Mouse (Mus musculus) heart, postnatal 0 days (tissue): ENCODE data around the gene H2afx. TPM values are rescaled to one million over a fixed set of nuclear protein-coding genes. Genes with fewer than 3 reads are reported as not detected.

ENCODE experiments used
- ATAC-seq: fragments of 200-750 bp; cut with Nextera tagmentation; 2 replicates; pipeline ENCODE4 v1.8.0; 2017; ENCODE audit warnings: low read depth, moderate number of reproducible peaks, moderate library complexity; ENCODE audit not compliant: insufficient read depth
- DNase-seq: peaks from one replicate; pipeline ENCODE4 v3.0.0-alpha.2; 2016; ENCODE audit warnings: low spot score
- H3K27ac ChIP-seq: fragments of 300-500 bp; sonication (generic); 2 replicates; pipeline ENCODE4 v1.5.1; 2014; ENCODE audit warnings: low read depth, mild to moderate bottlenecking
- H3K27me3 ChIP-seq: fragments of 300-500 bp; sonication (generic); 2 replicates; pipeline ENCODE4 v1.6.1; 2014; ENCODE audit warnings: low read length, mixed read lengths; ENCODE audit not compliant: control insufficient read depth, insufficient read depth
- H3K36me3 ChIP-seq: fragments of 300-500 bp; sonication (generic); replicated peaks from 2 replicates; pipeline ENCODE4 v1.6.1; 2014; ENCODE audit warnings: low read length, mixed read lengths; ENCODE audit not compliant: control insufficient read depth, insufficient read depth
- H3K4me1 ChIP-seq: fragments of 300-500 bp; sonication (generic); 2 replicates; pipeline ENCODE4 v1.6.1; 2014; ENCODE audit warnings: antibody characterized with exemption; ENCODE audit not compliant: control insufficient read depth, insufficient read depth
- H3K4me2 ChIP-seq: fragments of 300-500 bp; sonication (generic); 2 replicates; pipeline ENCODE4 v1.6.1; 2014; ENCODE audit warnings: low read depth, mild to moderate bottlenecking, low read length, moderate library complexity
- H3K4me3 ChIP-seq: fragments of 300-500 bp; sonication (generic); 2 replicates; pipeline ENCODE4 v1.5.1; 2014; ENCODE audit warnings: low read depth, low read length
- H3K9ac ChIP-seq: fragments of 300-500 bp; sonication (generic); replicated peaks from 2 replicates; pipeline ENCODE4 v1.6.1; 2014; ENCODE audit warnings: low read depth, low read length, mixed read lengths
- H3K9me3 ChIP-seq: fragments of 300-500 bp; sonication (generic); replicated peaks from 2 replicates; pipeline ENCODE4 v1.6.1; 2016; ENCODE audit warnings: low read length; ENCODE audit not compliant: control insufficient read depth
- CTCF ChIP-seq: IDR thresholded peaks from 2 replicates; pipeline ENCODE4 v1.5.1; 2016; ENCODE audit warnings: antibody characterized with exemption, control low read depth, low read depth
- EP300 ChIP-seq: IDR thresholded peaks from 2 replicates; pipeline ENCODE4 v1.6.1; 2016; ENCODE audit warnings: antibody characterized with exemption, low read depth
- WGBS: fragments of 180-500 bp; shearing (Covaris S2); extraction: QIAGEN DNeasy Blood & Tissue Kit; methylation state at CpG from one replicate; pipeline ENCODE4 v1.1.7; 2014; 5-methylcytosine and 5-hydroxymethylcytosine counted together
- microRNA-seq: library from miRNA; unstranded; fragments of <30 nt; microRNA quantifications from one replicate; pipeline ENCODE4, GENCODE M21; 2016
- polyA plus RNA-seq: library from polyadenylated mRNA; unstranded; fragments of >200 nt; fragmentation: Nextera tagmentation; extraction: Ambion mirVana; gene quantifications from 2 replicates; pipeline ENCODE4 v1.2.1, GENCODE M21; 2015
- total RNA-seq: library from RNA; depleted of rRNA; stranded (reverse); fragments of >200 nt; gene quantifications from 2 replicates; pipeline ENCODE4 v1.2.3, GENCODE M21; 2014; ENCODE audit warnings: low replicate concordance; rRNA removed

The H2afx gene
- total and polyA plus RNA-seq, 2 experiments from 2014 or later, result 69.3 to 285 TPM

- ATAC-seq (peak; percentile 99), DNase-seq (peak; percentile 97)
- Histone ChIP-seq H3K27me3 (no peaks in the 10 kb centered on the region), H3K4me2 (peak within 1 kb of the TSS; percentile 87), H3K36me3 (peaks cover 37% of the 10 kb centered on the region), H3K4me3 (peak within 1 kb of the TSS; percentile 62), H3K9me3 (no peaks in the 10 kb centered on the region), H3K9ac (peak within 1 kb of the TSS; percentile 78), H3K4me1 (peaks cover 15% of the 10 kb centered on the region), H3K27ac (peak within 1 kb of the TSS; percentile 73)
- TF ChIP-seq CTCF, result peak; percentile 37
- TF ChIP-seq EP300, result peak; percentile 15; the same call in 1 of the 2 replicates
- WGBS, result 0% methylated on average over 82 of the region's 83 CpGs
Measured at GRCm38 (mm10) chr9:44379054-44379834, 44.8 kb downstream of the H2afx start, which contains the start of gene Hyou1. TSS of gene Hyou1 (plus strand) at chr9:44379490.

GRCm38 (mm10) chr9:44379862-44380261, 45.4 kb downstream of the H2afx start:
- Histone ChIP-seq H3K4me1 (peaks cover 15% of the 10 kb centered on the region), H3K36me3 (peaks cover 43% of the 10 kb centered on the region), H3K9me3 (no peaks in the 10 kb centered on the region), H3K27me3 (no peaks in the 10 kb centered on the region), H3K4me2 (peak overlapping the region; percentile 87), H3K27ac (peak overlapping the region; percentile 69), H3K9ac (peak overlapping the region; percentile 71), H3K4me3 (peak overlapping the region; percentile 62)
- DNase-seq, result no peak
- WGBS, result 5% methylated on average over 15 of the region's 15 CpGs
- no peak for ATAC-seq
- TF ChIP-seq EP300, result no peak
- TF ChIP-seq CTCF, result no peak

GRCm38 (mm10) chr9:44384596-44384995, 50.1 kb downstream of the H2afx start:
- TF ChIP-seq EP300, result no peak
- no peak for TF ChIP-seq CTCF
- peaks cover 9% of the 10 kb centered on the region; the same call in 1 of the 2 replicates for H3K4me1 ChIP-seq
- no peaks in the 10 kb centered on the region for H3K27me3 ChIP-seq
- peaks cover 89% of the 10 kb centered on the region for H3K36me3 ChIP-seq
- no peak for ATAC-seq
- no peak overlapping the region for H3K4me3 ChIP-seq
- H3K4me2 ChIP-seq, result no peak overlapping the region
- WGBS, result 87% methylated on average over 13 of the region's 13 CpGs
- no peak for DNase-seq
- no peaks in the 10 kb centered on the region for H3K9me3 ChIP-seq
- H3K27ac ChIP-seq, result no peak overlapping the region
- no peak overlapping the region for H3K9ac ChIP-seq

Small RNA genes lying within 50 kb of the gene (microRNA-seq; reads per million reads assigned to microRNA genes)
- gene Gm44335, result not detected

Other genes starting within 250 kb of the H2afx start
- gene Mfrp, start 233.0 kb upstream of the H2afx start, total RNA-seq, result not detected in 2 replicates
- not detected in 2 replicates for gene Mfrp, start 233.0 kb upstream of the H2afx start, polyA plus RNA-seq
- gene C1qtnf5, start 227.4 kb upstream of the H2afx start, total RNA-seq, result 9.0 TPM in 2 replicates
- 4.1 and 4.5 TPM in 2 replicates for gene C1qtnf5, start 227.4 kb upstream of the H2afx start, polyA plus RNA-seq
- not detected in 2 replicates for gene Gm49380, start 221.2 kb upstream of the H2afx start, total RNA-seq
- gene Gm49380, start 221.2 kb upstream of the H2afx start, polyA plus RNA-seq, result 0.10 TPM in 1 of 2 replicates, not detected in the other
- gene Rnf26, start 221.2 kb upstream of the H2afx start, total RNA-seq, result 13.0 and 16.6 TPM in 2 replicates
- gene Rnf26, start 221.2 kb upstream of the H2afx start, polyA plus RNA-seq, result 13.7 and 14.1 TPM in 2 replicates
- 190 and 209 TPM in 2 replicates for gene Mcam, start 200.2 kb upstream of the H2afx start, total RNA-seq
- 47.1 and 54.2 TPM in 2 replicates for gene Mcam, start 200.2 kb upstream of the H2afx start, polyA plus RNA-seq
- gene Cbl, start 100.6 kb upstream of the H2afx start, total RNA-seq, result 17.6 and 18.6 TPM in 2 replicates
- gene Cbl, start 100.6 kb upstream of the H2afx start, polyA plus RNA-seq, result 4.3 and 5.2 TPM in 2 replicates
- not detected in 2 replicates for gene Ccdc153, start 94.0 kb upstream of the H2afx start, total RNA-seq
- gene Ccdc153, start 94.0 kb upstream of the H2afx start, polyA plus RNA-seq, result 2.0 TPM in 1 of 2 replicates, not detected in the other
- not detected in 2 replicates for gene Pdzd3, start 83.2 kb upstream of the H2afx start, total RNA-seq
- 0.07 and 0.10 TPM in 2 replicates for gene Pdzd3, start 83.2 kb upstream of the H2afx start, polyA plus RNA-seq
- 10.4 and 15.4 TPM in 2 replicates for gene Nlrx1, start 66.1 kb upstream of the H2afx start, total RNA-seq
- gene Nlrx1, start 66.1 kb upstream of the H2afx start, polyA plus RNA-seq, result 8.9 and 10.2 TPM in 2 replicates
- gene Abcg4, start 46.1 kb upstream of the H2afx start, total RNA-seq, result 1.7 and 2.1 TPM in 2 replicates
- gene Abcg4, start 46.1 kb upstream of the H2afx start, polyA plus RNA-seq, result 0.49 and 0.69 TPM in 2 replicates
- 14.8 and 26.3 TPM in 2 replicates for gene Hinfp, start 29.0 kb upstream of the H2afx start, total RNA-seq
- 7.6 and 9.4 TPM in 2 replicates for gene Hinfp, start 29.0 kb upstream of the H2afx start, polyA plus RNA-seq
- gene C2cd2l, start 14.4 kb upstream of the H2afx start, total RNA-seq, result 14.5 and 16.8 TPM in 2 replicates
- 4.7 and 5.0 TPM in 2 replicates for gene C2cd2l, start 14.4 kb upstream of the H2afx start, polyA plus RNA-seq
- 27.6 and 33.3 TPM in 2 replicates for gene Dpagt1, start 8.7 kb upstream of the H2afx start, total RNA-seq
- 24.5 and 25.2 TPM in 2 replicates for gene Dpagt1, start 8.7 kb upstream of the H2afx start, polyA plus RNA-seq
- gene Hmbs, start 9.5 kb downstream of the H2afx start, total RNA-seq, result 61.5 and 96.3 TPM in 2 replicates
- 81.3 and 84.0 TPM in 2 replicates for gene Hmbs, start 9.5 kb downstream of the H2afx start, polyA plus RNA-seq
- 25.0 and 27.8 TPM in 2 replicates for gene Vps11, start 27.0 kb downstream of the H2afx start, total RNA-seq
- gene Vps11, start 27.0 kb downstream of the H2afx start, polyA plus RNA-seq, result 17.7 TPM in 2 replicates
- gene Hyou1, start 44.8 kb downstream of the H2afx start, total RNA-seq, result 35.5 and 37.8 TPM in 2 replicates
- 5.4 and 5.9 TPM in 2 replicates for gene Hyou1, start 44.8 kb downstream of the H2afx start, polyA plus RNA-seq
- gene Slc37a4, start 62.2 kb downstream of the H2afx start, total RNA-seq, result 83.8 and 97.2 TPM in 2 replicates
- gene Slc37a4, start 62.2 kb downstream of the H2afx start, polyA plus RNA-seq, result 32.2 and 35.1 TPM in 2 replicates
- 302 and 464 TPM in 2 replicates for gene Rps25, start 72.4 kb downstream of the H2afx start, total RNA-seq
- gene Rps25, start 72.4 kb downstream of the H2afx start, polyA plus RNA-seq, result 1,421 and 1,578 TPM in 2 replicates
- 30.8 and 58.4 TPM in 2 replicates for gene Trappc4, start 72.9 kb downstream of the H2afx start, total RNA-seq
- 72.5 and 79.0 TPM in 2 replicates for gene Trappc4, start 72.9 kb downstream of the H2afx start, polyA plus RNA-seq
- gene Ccdc84, start 83.9 kb downstream of the H2afx start, total RNA-seq, result 13.7 and 45.1 TPM in 2 replicates
- 17.2 and 17.7 TPM in 2 replicates for gene Ccdc84, start 83.9 kb downstream of the H2afx start, polyA plus RNA-seq
- not detected in 2 replicates for gene Foxr1, start 106.4 kb downstream of the H2afx start, total RNA-seq
- not detected in 2 replicates for gene Foxr1, start 106.4 kb downstream of the H2afx start, polyA plus RNA-seq
- gene Upk2, start 120.3 kb downstream of the H2afx start, total RNA-seq, result 18.0 TPM in 1 of 2 replicates, not detected in the other
- gene Upk2, start 120.3 kb downstream of the H2afx start, polyA plus RNA-seq, result not detected in 2 replicates
- 12.4 and 33.9 TPM in 2 replicates for gene Bcl9l, start 148.1 kb downstream of the H2afx start, total RNA-seq
- gene Bcl9l, start 148.1 kb downstream of the H2afx start, polyA plus RNA-seq, result 4.4 and 5.2 TPM in 2 replicates
- not detected in 2 replicates for gene Cxcr5, start 227.2 kb downstream of the H2afx start, total RNA-seq
- not detected in 2 replicates for gene Cxcr5, start 227.2 kb downstream of the H2afx start, polyA plus RNA-seq